Mouse (Mus musculus) urinary bladder, postnatal 10 days (tissue): ENCODE results near the gene Polr3b.

Source experiments
- DNase-seq: peaks from one replicate; pipeline ENCODE4 v3.0.0; 2022; ENCODE audit warnings: low spot score

Gene Polr3b

DNA sequence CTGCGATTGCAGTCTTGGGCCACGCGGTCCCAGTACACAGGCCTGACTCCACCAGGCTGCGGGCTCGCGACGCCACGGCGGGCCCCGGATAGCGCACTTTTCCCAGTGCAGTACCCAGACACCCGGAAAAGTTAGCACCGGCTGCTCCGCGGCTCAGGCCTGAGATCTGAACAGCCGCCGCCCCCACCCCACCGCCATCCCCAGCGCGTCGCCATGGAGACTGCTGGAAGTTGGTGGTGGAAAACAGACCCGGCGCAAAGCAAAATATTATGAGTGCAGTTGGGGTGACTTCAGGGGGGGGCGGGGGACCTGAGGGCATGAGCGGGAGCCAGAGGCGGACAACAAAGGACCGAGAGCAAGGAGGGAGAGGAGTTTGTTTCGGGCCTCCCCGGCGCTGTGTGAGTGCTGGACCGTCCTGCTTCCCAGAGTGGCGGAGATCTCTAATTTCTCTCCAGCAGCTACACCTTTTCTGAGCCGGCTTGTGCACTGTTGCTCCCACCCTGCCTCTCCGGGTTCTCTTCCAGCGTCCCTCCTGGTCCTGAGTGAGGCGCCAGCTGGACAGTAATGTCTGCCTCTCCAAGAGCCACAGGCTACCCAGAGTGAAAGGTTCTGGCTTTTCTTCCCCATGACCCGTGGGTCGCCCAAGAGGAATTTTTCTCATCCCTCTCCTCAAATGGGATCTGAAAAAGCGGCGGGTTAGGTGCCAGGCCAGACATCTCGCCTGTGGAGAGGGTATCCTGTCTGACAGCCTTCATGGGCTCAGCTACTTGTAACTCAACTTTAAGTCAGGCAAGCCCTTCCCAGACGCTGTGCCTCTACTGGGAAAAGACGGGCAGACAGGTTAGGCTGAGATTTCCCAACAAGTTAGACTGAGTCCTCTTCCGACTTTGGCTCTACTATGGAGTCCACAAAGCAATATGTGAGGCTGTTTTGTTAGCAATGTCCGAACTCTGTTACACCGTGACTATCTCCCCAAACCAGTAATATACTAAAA, 138.3 kb downstream of the Polr3b start:
- no peak for DNase-seq

DNA sequence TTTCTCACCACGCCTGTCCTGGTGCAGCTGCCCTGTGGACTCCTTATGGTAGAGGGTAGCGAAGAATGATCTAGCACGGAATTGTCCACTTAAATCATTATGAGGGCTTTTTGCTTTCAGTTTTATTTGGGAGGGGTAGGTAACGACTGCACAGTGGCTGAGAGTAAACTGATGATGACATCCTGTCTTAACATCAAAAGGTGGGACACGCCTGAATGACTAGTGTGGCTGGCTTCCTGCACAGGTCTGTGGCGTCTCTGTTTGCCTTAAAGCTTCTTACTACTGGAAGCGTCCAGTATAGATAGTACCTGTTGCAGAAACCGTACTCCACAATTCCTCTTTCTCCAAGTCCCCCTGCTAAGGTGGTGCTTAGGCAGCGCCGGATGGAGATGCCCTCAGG, 146.7 kb downstream of the Polr3b start:
- DNase-seq: no peak

DNA sequence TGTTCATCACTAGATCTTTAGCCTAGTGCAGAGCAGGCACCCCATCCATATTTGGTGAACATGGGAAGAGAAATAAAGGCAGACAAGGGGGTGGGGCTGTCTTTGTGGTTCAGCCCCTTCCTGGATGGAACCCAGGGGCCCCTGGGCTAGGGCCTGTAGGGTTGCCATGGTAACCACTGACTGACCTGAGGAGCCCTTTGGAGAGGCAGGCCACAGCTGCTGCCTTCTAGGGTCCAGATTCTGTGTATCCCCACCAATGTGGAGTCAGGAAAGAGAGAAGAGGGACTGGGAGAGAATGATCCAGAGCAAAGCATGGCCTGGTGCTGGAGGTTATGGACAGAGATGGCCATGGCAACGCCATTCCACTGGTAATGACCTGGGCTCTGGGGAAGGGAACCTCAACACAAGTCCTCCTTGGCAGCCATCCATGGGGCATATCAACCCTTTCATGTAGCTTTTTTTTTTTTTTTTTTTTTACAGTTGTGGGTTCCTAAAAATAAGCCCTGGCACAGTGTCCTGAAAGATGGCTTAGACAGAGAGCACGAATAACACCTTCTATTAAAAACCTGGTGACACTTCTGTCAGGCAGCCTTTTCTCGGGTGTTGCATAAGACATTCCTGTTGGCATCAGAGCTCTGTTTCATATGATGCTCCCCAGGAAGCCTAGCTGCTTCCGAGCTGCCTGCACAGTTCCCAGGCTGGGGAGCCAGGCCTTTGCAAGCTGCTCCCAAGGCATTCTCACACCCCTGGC, 150.5 kb downstream of the Polr3b start:
- no peak for DNase-seq

DNA sequence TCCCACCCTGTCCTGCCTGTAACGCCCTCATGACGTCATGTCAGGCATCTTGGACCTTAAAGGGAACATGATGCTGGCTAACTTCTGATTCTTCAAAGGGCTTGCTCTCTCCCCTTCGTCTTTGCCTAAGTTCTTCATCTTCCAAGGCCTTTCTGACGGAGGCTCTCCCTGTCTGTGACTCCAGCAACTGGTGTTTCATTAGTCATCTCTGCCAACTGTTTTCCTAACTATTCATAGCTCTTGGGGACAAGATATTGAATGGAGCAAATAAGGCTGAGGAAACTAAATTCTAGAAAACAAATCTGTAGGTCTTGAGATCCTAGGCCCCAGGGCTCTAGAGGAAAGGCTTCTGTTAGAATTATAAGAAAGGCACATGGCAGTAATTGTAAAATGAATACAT, 151.8 kb downstream of the Polr3b start:
- DNase-seq: no peak

DNA sequence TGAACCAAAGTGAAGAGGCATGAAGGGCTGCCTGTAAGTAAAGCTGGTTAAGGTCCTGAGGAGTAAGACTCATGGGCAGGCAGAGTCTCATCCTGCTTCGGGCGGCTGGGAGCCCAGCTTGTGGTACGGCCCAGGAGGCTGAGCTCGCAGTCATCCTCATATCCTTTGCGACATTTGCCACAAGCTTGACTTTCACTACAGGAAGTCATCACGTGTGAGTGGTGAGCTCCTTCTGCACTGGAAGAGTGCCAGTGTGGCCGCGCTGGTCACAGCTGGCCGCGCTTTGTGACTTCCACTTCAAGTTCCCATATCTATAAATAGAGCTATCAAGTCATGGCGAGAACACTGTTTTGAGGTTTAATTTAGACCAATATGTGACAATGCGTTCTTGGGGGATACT, 152.5 kb downstream of the Polr3b start:
- no peak for DNase-seq
